Mouse (Mus musculus) bone marrow, adult 2 months (tissue): Measurements from ENCODE around the gene Ap1s2.

Source experiments
- CTCF ChIP-seq: fragments of 200-500 bp; IDR thresholded peaks from 2 replicates; pipeline ENCODE4 v1.5.1; 2011; ENCODE audit warnings: low read length, control low read depth; ENCODE audit not compliant: control insufficient read depth, insufficient read depth
- POLR2A ChIP-seq: fragments of 200-500 bp; IDR thresholded peaks from 2 replicates; pipeline ENCODE4 v1.6.1; 2011; ENCODE audit warnings: low read depth, mild to moderate bottlenecking, control low read depth, low read length, borderline replicate concordance; ENCODE audit not compliant: control insufficient read depth

- TF ChIP-seq POLR2A (no peak), CTCF (no peak)
Observed at GRCm38 (mm10) chrX:163875932-163876331, 32.9 kb upstream of the Ap1s2 start.
